Mouse (Mus musculus): Measurements from ENCODE around the gene Pdzd7. TPM values are rescaled to one million over a fixed set of nuclear protein-coding genes. Genes with fewer than 3 reads are reported as not detected.
A peak's percentile ranks its signal among the peaks of the same experiment; 100 is the strongest.

Pdzd7 gene
- polyA plus RNA-seq, 1 experiment from 2014 or later, result 0.75 TPM

GRCm38 (mm10) chr19:45056908-45057698, 11.6 kb upstream of the Pdzd7 start:
- H3K9ac ChIP-seq, result peak overlapping the region; percentile 26; the same call in 1 of the 2 replicates
- H3K4me1 ChIP-seq, result peaks cover 36% of the 10 kb centered on the region
- H3K27me3 ChIP-seq, result no peaks in the 10 kb centered on the region
- H3K4me2 ChIP-seq (replicated peaks), result peak overlapping the region; percentile 75
- peak overlapping the region; percentile 60 for H3K4me3 ChIP-seq (replicated peaks)
- H3K9me3 ChIP-seq (replicated peaks), result no peaks in the 10 kb centered on the region
- H3K27ac ChIP-seq (replicated peaks), result peak overlapping the region; percentile 97
- no peak for ATAC-seq (ENCODE audit: insufficient number of reproducible peaks, low FRiP score, low TSS enrichment, low read depth)
- 66% methylated on average over 7 of the region's 7 CpGs for WGBS
- peaks cover 22% of the 10 kb centered on the region for H3K36me3 ChIP-seq

GRCm38 (mm10) chr19:45056364-45056763, 10.8 kb upstream of the Pdzd7 start:
- Histone ChIP-seq H3K4me2 (replicated peaks) (no peak overlapping the region), H3K36me3 (peaks cover 30% of the 10 kb centered on the region), H3K4me1 (peaks cover 36% of the 10 kb centered on the region), H3K27me3 (no peaks in the 10 kb centered on the region), H3K9me3 (replicated peaks) (no peaks in the 10 kb centered on the region), H3K27ac (replicated peaks) (0 out of 2 replicates have a peak overlapping the region, but pooled peaks have one; percentile 97), H3K9ac (no peak overlapping the region), H3K4me3 (replicated peaks) (no peak overlapping the region)
- ATAC-seq (ENCODE audit: insufficient number of reproducible peaks, low FRiP score, low TSS enrichment, low read depth), result no peak
- WGBS, result 49% methylated on average over 4 of the region's 4 CpGs

- Histone ChIP-seq H3K4me1 (peaks cover 36% of the 10 kb centered on the region), H3K27ac (replicated peaks) (peak overlapping the region; percentile 65), H3K27me3 (no peaks in the 10 kb centered on the region), H3K4me2 (replicated peaks) (no peak overlapping the region), H3K4me3 (replicated peaks) (no peak overlapping the region), H3K9ac (no peak overlapping the region), H3K36me3 (peaks cover 30% of the 10 kb centered on the region), H3K9me3 (replicated peaks) (no peaks in the 10 kb centered on the region)
- ATAC-seq (ENCODE audit: insufficient number of reproducible peaks, low FRiP score, low TSS enrichment, low read depth), result no peak
- WGBS, result 71% methylated on average over 6 of the region's 6 CpGs
Measured at GRCm38 (mm10) chr19:45054892-45055690, 9.6 kb upstream of the Pdzd7 start.

DNA sequence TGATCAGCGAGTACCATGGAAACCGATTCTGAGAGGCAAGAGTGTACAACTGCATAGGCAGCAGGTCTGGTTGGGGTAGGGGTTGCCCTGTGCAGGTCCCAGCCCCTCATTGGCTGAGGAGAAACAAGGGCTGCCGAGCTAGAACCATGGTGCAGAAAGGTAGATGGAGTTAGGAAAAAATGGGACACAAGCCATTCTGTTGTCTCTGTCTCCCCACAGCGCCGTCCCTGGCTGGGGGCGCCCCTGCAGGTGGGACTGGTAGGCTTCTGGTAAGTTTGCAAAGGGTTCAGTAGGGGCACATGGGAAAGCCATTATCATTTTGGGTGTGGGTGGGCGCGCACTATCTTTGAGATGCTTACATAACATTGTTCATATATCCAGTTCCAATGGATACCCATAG, 7.9 kb upstream of the Pdzd7 start:
- peaks cover 40% of the 10 kb centered on the region for H3K4me1 ChIP-seq
- ATAC-seq (ENCODE audit: insufficient number of reproducible peaks, low FRiP score, low TSS enrichment, low read depth), result no peak
- no peaks in the 10 kb centered on the region for H3K27me3 ChIP-seq
- H3K9ac ChIP-seq, result no peak overlapping the region
- no peaks in the 10 kb centered on the region for H3K9me3 ChIP-seq (replicated peaks)
- 93% methylated on average over 8 of the region's 8 CpGs for WGBS
- peaks cover 30% of the 10 kb centered on the region for H3K36me3 ChIP-seq
- no peak overlapping the region for H3K4me2 ChIP-seq (replicated peaks)
- H3K4me3 ChIP-seq (replicated peaks), result no peak overlapping the region
- H3K27ac ChIP-seq (replicated peaks), result no peak overlapping the region

DNA sequence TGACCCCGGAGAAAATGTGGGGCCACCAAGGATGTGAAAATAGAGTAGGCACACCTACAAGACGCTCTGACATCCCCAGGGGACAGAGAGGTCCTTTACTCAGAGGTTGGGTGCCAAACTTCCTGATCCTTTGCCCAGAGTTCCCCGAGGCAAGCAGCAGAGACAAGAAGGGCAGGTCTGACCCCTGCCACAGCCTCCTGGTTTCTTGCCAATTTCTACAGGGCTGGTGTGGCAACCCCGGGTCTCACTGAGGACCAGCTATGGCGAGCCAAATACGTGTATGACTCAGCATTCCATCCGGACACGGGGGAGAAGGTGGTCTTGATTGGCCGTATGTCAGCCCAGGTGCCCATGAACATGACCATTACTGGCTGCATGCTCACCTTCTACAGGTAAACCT, 4.0 kb upstream of the Pdzd7 start:
- H3K4me1 ChIP-seq, result peaks cover 37% of the 10 kb centered on the region
- no peak for ATAC-seq (ENCODE audit: insufficient number of reproducible peaks, low FRiP score, low TSS enrichment, low read depth)
- no peak overlapping the region for H3K9ac ChIP-seq
- no peak overlapping the region for H3K4me2 ChIP-seq (replicated peaks)
- H3K27ac ChIP-seq (replicated peaks), result no peak overlapping the region
- WGBS, result 69% methylated on average over 9 of the region's 9 CpGs
- H3K4me3 ChIP-seq (replicated peaks), result no peak overlapping the region
- peaks cover 25% of the 10 kb centered on the region for H3K36me3 ChIP-seq
- H3K9me3 ChIP-seq (replicated peaks), result no peaks in the 10 kb centered on the region
- H3K27me3 ChIP-seq, result peaks cover 11% of the 10 kb centered on the region; the same call in 1 of the 2 replicates

GRCm38 (mm10) chr19:45048644-45049365, 3.3 kb upstream of the Pdzd7 start:
- Histone ChIP-seq H3K4me1 (peaks cover 31% of the 10 kb centered on the region), H3K9ac (peak overlapping the region; percentile 29; the same call in 1 of the 2 replicates), H3K27ac (replicated peaks) (peak overlapping the region; percentile 97), H3K9me3 (replicated peaks) (no peaks in the 10 kb centered on the region), H3K4me3 (replicated peaks) (peak overlapping the region; percentile 61), H3K27me3 (peaks cover 12% of the 10 kb centered on the region; the same call in 1 of the 2 replicates), H3K36me3 (peaks cover 25% of the 10 kb centered on the region), H3K4me2 (replicated peaks) (peak overlapping the region; percentile 91)
- WGBS, result 74% methylated on average over 12 of the region's 12 CpGs
- ATAC-seq (ENCODE audit: insufficient number of reproducible peaks, low FRiP score, low TSS enrichment, low read depth), result no peak

- H3K4me3 ChIP-seq (replicated peaks), result peak overlapping the region; percentile 61
- peak overlapping the region; percentile 97 for H3K27ac ChIP-seq (replicated peaks)
- peak overlapping the region; percentile 29 for H3K9ac ChIP-seq
- H3K4me1 ChIP-seq, result peaks cover 31% of the 10 kb centered on the region
- H3K9me3 ChIP-seq (replicated peaks), result no peaks in the 10 kb centered on the region
- H3K27me3 ChIP-seq, result peaks cover 15% of the 10 kb centered on the region; the same call in 1 of the 2 replicates
- 13% methylated on average over 11 of the region's 11 CpGs for WGBS
- peak overlapping the region; percentile 91 for H3K4me2 ChIP-seq (replicated peaks)
- peak; percentile 67 for ATAC-seq (ENCODE audit: insufficient number of reproducible peaks, low FRiP score, low TSS enrichment, low read depth)
- peaks cover 18% of the 10 kb centered on the region for H3K36me3 ChIP-seq
Measured at GRCm38 (mm10) chr19:45047935-45048643, 2.6 kb upstream of the Pdzd7 start.

DNA sequence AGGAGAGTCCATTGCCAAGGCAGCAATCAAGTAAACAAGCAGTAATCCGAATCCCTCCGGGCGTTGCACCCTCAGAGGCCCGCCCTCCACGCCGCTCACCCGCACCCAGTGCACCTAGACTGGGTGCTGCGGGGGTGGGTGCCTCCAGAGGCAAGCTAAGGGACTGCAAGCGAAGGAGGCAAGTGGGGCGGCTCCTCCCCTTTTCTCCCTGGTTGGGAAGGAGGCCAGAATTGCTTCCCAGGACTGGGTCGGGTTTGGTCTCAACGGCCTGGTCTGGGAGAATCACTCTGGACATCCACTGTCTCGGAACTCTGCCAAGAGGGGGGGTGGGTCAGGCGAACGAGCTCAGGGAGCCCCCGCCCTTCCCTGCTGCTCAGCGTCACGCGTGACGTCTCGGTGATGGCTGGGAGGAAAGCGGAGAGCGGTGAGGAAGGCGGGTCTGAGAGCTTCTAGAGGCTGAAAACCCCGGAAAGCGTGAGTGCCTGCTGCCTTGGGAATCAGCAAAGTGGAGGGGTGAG, 2.0 kb upstream of the Pdzd7 start, which contains the start of gene Sfxn3:
Gene Sfxn3, plus strand, starts transcription at position 87 of the 518 bp plus-strand sequence.
- H3K27me3 ChIP-seq, result peaks cover 15% of the 10 kb centered on the region
- peaks cover 31% of the 10 kb centered on the region for H3K4me1 ChIP-seq
- H3K9me3 ChIP-seq (replicated peaks), result no peaks in the 10 kb centered on the region
- H3K4me3 ChIP-seq (replicated peaks), result peak within 1 kb of the TSS; percentile 61
- H3K4me2 ChIP-seq (replicated peaks), result peak within 1 kb of the TSS; percentile 91
- WGBS, result under 1% methylated on average over 26 of the region's 26 CpGs
- H3K36me3 ChIP-seq, result peaks cover 12% of the 10 kb centered on the region
- ATAC-seq (ENCODE audit: insufficient number of reproducible peaks, low FRiP score, low TSS enrichment, low read depth), result peak; percentile 77
- H3K9ac ChIP-seq, result peak within 1 kb of the TSS; percentile 29
- peak within 1 kb of the TSS; percentile 97 for H3K27ac ChIP-seq (replicated peaks)

GRCm38 (mm10) chr19:45046523-45047321, 1.2 kb upstream of the Pdzd7 start:
- Histone ChIP-seq H3K4me2 (replicated peaks) (peak overlapping the region; percentile 91), H3K36me3 (peaks cover 5% of the 10 kb centered on the region), H3K27me3 (peaks cover 15% of the 10 kb centered on the region), H3K4me1 (peaks cover 31% of the 10 kb centered on the region), H3K9ac (0 out of 2 replicates have a peak overlapping the region, but pooled peaks have one; percentile 29), H3K27ac (replicated peaks) (peak overlapping the region; percentile 97), H3K4me3 (replicated peaks) (peak overlapping the region; percentile 61), H3K9me3 (replicated peaks) (no peaks in the 10 kb centered on the region)
- WGBS, result 2% methylated on average over 34 of the region's 34 CpGs
- peak; percentile 35; the same call in 1 of the 2 replicates for ATAC-seq (ENCODE audit: insufficient number of reproducible peaks, low FRiP score, low TSS enrichment, low read depth)

All from embryonic facial prominence, embryonic 15.5 days (tissue).